Mouse (Mus musculus) spleen, postnatal 36 days (tissue): ENCODE measurements around the gene Gm7876.
"Not testable (repeated sequence)": the region's sequence is repeated elsewhere in the genome, so short reads cannot be mapped to it uniquely, and the experiment has no call there.

Experiments used
- DNase-seq, 2 experiments: peaks; one replicate each; pipeline ENCODE4 v3.0.0; 2022; ENCODE audit warnings: low spot score in 2 of 2, mixed read lengths in 1 of 2

Gm7876 gene

GRCm38 (mm10) chr14:4708938-4709337 lies at the start of gene Gm7876:
TSS of gene Gm7876 (plus strand) at chr14:4709238.
- DNase-seq, result not testable (repeated sequence)

DNA sequence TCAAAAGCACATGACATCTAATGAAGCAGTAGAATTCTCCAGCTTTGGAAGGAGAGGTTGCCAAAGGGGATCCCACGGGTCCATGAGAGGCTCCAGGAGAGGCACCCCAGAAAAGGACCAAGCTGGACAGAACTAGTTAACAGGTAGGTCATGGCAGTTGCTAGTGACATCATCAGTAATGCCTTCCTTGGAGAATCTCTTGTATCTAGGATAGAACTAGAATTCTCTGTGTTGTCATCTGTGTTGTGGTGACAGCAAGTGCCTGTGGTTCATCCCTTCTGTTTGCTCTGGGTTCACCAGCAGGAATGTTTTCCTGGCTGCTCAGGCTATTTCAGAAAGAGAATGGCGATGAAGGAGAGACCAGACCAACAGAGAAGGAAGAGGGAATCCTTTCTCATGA lies 45.1 kb upstream of the Gm7876 start, which contains the start of gene Gm3239:
Gene Gm3239, plus strand, starts transcription at position 301 of the 400 bp plus-strand sequence.
- not testable (repeated sequence) for DNase-seq

GRCm38 (mm10) chr14:4726038-4726880 lies 17.2 kb downstream of the Gm7876 start, which contains the start of gene Gm3252:
TSS of gene Gm3252 (plus strand) at chr14:4726775.
- DNase-seq, result not testable (repeated sequence)
